In genomic region chr6:34132391-34132790, GRCm38 (mm10) we compare ENCODE assay signal across 34 mouse cellular contexts.
"Had no signal": no experiment of that assay in that cellular context is flagged by ENCODE, and none has a peak within 500 bp of the region (broad histone marks: within the 10 kb centered on the region; RNA-seq: fewer than 3 reads in every experiment).

No protein-coding gene starts in this region.

- H3K27me3 ChIP-seq: heart, embryonic 12.5 days; heart, embryonic 13.5 days; heart, embryonic 15.5 days; hindbrain, embryonic 12.5 days; hindbrain, embryonic 13.5 days; hindbrain, embryonic 15.5 days; intestine, embryonic 15.5 days; kidney, embryonic 15.5 days had no signal

- H3K4me2 ChIP-seq: heart, embryonic 12.5 days; heart, embryonic 13.5 days; heart, embryonic 15.5 days; hindbrain, embryonic 12.5 days; hindbrain, embryonic 13.5 days; hindbrain, embryonic 14.5 days; hindbrain, embryonic 15.5 days; intestine, embryonic 15.5 days; kidney, embryonic 15.5 days had no signal

- ATAC-seq: hindbrain, embryonic 16.5 days; hindbrain, postnatal 0 days; inflammation-experienced regulatory T-cells, adult 6 months; intestine, embryonic 15.5 days; intestine, embryonic 16.5 days; intestine, postnatal 0 days had no signal

- H3K36me3 ChIP-seq: heart, embryonic 10.5 days; heart, embryonic 12.5 days; heart, embryonic 13.5 days; heart, embryonic 15.5 days; hindbrain, embryonic 10.5 days; hindbrain, embryonic 12.5 days; hindbrain, embryonic 13.5 days; hindbrain, embryonic 15.5 days; intestine, embryonic 15.5 days; kidney, embryonic 15.5 days had no signal

- H3K4me3 ChIP-seq: heart, embryonic 10.5 days; heart, embryonic 12.5 days; heart, embryonic 13.5 days; heart, embryonic 15.5 days; hindbrain, embryonic 10.5 days; hindbrain, embryonic 12.5 days; hindbrain, embryonic 13.5 days; hindbrain, embryonic 15.5 days; intestine, embryonic 15.5 days; kidney, embryonic 15.5 days; layer of hippocampus, adult 2 months had no signal

- H3K27ac ChIP-seq: heart, embryonic 10.5 days; heart, embryonic 13.5 days; heart, embryonic 15.5 days; hindbrain, embryonic 10.5 days; hindbrain, embryonic 12.5 days; hindbrain, embryonic 13.5 days; hindbrain, embryonic 14.5 days; hindbrain, embryonic 15.5 days; hindbrain, postnatal 0 days; intestine, embryonic 15.5 days; kidney, embryonic 15.5 days; kidney, postnatal 0 days; layer of hippocampus, adult 2 months had no signal

- DNase-seq: heart, postnatal 10 days; heart, postnatal 14 days; heart, postnatal 36 days; heart, postnatal 4 days; kidney, adult 11 months; kidney, adult 18-20 months; kidney, adult 2 months; kidney, adult 8-10 months; kidney, adult 9 months; kidney, postnatal 10 days; kidney, postnatal 14 days; kidney, postnatal 25 days; kidney, postnatal 36 days; kidney, postnatal 4 days; layer of hippocampus, adult 9-11 months; layer of hippocampus, postnatal 36 days had no signal

- H3K9me3 ChIP-seq: heart, embryonic 10.5 days; heart, embryonic 12.5 days; heart, embryonic 13.5 days; heart, embryonic 15.5 days; hindbrain, embryonic 10.5 days; hindbrain, embryonic 12.5 days; hindbrain, embryonic 13.5 days; hindbrain, embryonic 15.5 days; intestine, embryonic 15.5 days; kidney, embryonic 15.5 days had no signal

- H3K9ac ChIP-seq: heart, embryonic 12.5 days; heart, embryonic 13.5 days; heart, embryonic 15.5 days; hindbrain, embryonic 12.5 days; hindbrain, embryonic 13.5 days; hindbrain, embryonic 14.5 days; hindbrain, embryonic 15.5 days; intestine, embryonic 15.5 days; kidney, embryonic 15.5 days had no signal

- H3K4me1 ChIP-seq: hindbrain, embryonic 10.5 days; hindbrain, embryonic 12.5 days; hindbrain, embryonic 13.5 days; hindbrain, embryonic 15.5 days; intestine, embryonic 15.5 days; kidney, embryonic 15.5 days had no signal
